Mouse (Mus musculus) bone marrow, adult 2 months (tissue): ENCODE measurements around the gene Epyc.

Experiments
- CTCF ChIP-seq: fragments of 200-500 bp; IDR thresholded peaks from 2 replicates; pipeline ENCODE4 v1.5.1; 2011; ENCODE audit warnings: low read length, control low read depth; ENCODE audit not compliant: control insufficient read depth, insufficient read depth
- POLR2A ChIP-seq: fragments of 200-500 bp; IDR thresholded peaks from 2 replicates; pipeline ENCODE4 v1.6.1; 2011; ENCODE audit warnings: low read depth, mild to moderate bottlenecking, control low read depth, low read length, borderline replicate concordance; ENCODE audit not compliant: control insufficient read depth

GRCm38 (mm10) chr10:97643768-97644167, at the start of gene Epyc:
- TF ChIP-seq POLR2A: no peak
- no peak for TF ChIP-seq CTCF
